Mouse (Mus musculus) heart, postnatal 0 days (tissue): Measurements from ENCODE around the gene Cd274.

Source experiments
- CTCF ChIP-seq: IDR thresholded peaks from 2 replicates; pipeline ENCODE4 v1.5.1; 2016; ENCODE audit warnings: antibody characterized with exemption, control low read depth, low read depth
- EP300 ChIP-seq: IDR thresholded peaks from 2 replicates; pipeline ENCODE4 v1.6.1; 2016; ENCODE audit warnings: antibody characterized with exemption, low read depth

DNA sequence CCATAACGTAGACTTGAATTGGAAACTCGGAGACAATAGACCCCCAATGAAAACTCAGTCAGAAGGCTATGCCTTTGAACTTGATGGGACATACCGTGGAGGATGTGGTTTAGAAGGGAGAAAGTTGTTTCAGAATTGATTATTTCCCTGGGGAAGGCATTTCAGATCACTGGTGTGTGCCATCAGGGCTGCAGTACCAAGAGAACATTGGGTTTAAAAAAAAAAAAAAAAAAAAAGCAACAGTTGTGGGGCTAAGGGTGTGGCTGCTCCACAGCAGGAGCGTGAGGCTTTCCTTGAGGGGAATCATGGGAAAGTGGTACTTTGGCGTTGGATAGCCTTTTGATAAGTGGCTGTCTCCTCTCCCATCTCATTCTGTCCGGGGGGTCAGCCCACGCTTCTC is 55.5 kb downstream of the Cd274 start:
- TF ChIP-seq CTCF (no peak), EP300 (no peak)
